Mouse (Mus musculus) gastrocnemius, postnatal 14 days (tissue): ENCODE results near the gene Bora. TPM values are rescaled to one million over a fixed set of nuclear protein-coding genes. Genes with fewer than 3 reads are reported as not detected.
"Not testable (repeated sequence)": the region's sequence is repeated elsewhere in the genome, so short reads cannot be mapped to it uniquely, and the experiment has no call there.

Source experiments
- DNase-seq: peaks from one replicate; pipeline ENCODE4 v3.0.0; 2021; ENCODE audit warnings: mixed read lengths
- intact Hi-C: fragments of 180-260 bp; cut with DNase I; formaldehyde crosslinking; loops from one replicate; pipeline ENCODE4 v1.15.1; 2025; ENCODE audit warnings: low total_unique reads
- long read RNA-seq, 2 experiments: library from polyadenylated mRNA; stranded (forward); transcript quantifications; one replicate each; pipeline ENCODE4 v2.0.0; 2021
- total RNA-seq, 2 experiments: library from RNA; stranded (reverse); gene quantifications; 2 replicates each; pipeline ENCODE4 v1.2.3; 2021

Gene Bora
- 1 to 10 TPM; 1.3 to 2.0 TPM for total RNA-seq
- long read RNA-seq, experiment 1, partial matches to known transcripts: 0 of 2 reads
- long read RNA-seq, experiment 1, other reads (novel, unspliced or antisense): 2 of 2 reads
- long read RNA-seq, experiment 2, partial matches to known transcripts: 0 of 2 reads
- long read RNA-seq, experiment 2, other reads (novel, unspliced or antisense): 1 of 2 reads

DNA sequence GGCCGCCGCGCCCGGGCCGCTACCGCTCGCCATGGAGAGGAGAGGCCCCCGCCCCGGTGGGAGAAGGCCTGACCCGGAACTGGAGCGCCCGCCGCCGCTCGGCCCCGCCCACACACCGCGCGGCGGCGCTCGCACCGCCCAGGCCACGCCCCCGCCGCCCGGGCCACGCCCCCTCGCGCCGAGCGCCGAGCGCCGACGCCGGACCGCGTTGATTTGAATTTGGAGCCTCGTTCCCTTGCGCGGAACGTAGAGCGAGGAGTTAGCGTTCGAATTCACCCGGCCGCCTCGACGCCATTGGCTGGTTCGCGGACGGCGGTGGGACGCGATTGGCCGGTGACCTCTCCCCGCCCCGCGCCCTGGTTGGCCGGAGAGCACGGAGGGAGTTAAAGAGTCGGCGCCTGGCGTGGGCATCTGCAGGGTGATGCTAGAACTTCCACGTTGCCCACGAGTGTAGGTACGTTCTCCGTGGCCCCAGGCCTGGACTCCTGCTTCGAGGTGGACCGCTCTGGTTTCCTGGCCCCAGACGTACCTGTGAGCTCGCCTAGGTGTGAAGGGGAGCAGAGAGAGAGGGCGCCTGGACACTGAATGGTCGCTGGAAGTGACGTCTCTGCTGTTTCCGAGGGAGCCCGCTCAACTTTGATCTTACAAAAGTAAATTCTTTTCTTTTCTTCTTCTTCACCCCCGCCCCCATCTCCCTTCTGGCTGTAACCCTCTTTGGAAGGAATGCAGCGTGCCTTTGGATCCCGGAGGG, at the start of gene Bora, which contains the start of gene Mzt1:
Gene Bora (plus strand): TSS at position 192 of the 751 bp plus-strand sequence.
Gene Mzt1 (minus strand): TSS at position 104 of the 751 bp plus-strand sequence.
- peak; percentile 90 for DNase-seq
- intact Hi-C loops: no loop called here

DNA sequence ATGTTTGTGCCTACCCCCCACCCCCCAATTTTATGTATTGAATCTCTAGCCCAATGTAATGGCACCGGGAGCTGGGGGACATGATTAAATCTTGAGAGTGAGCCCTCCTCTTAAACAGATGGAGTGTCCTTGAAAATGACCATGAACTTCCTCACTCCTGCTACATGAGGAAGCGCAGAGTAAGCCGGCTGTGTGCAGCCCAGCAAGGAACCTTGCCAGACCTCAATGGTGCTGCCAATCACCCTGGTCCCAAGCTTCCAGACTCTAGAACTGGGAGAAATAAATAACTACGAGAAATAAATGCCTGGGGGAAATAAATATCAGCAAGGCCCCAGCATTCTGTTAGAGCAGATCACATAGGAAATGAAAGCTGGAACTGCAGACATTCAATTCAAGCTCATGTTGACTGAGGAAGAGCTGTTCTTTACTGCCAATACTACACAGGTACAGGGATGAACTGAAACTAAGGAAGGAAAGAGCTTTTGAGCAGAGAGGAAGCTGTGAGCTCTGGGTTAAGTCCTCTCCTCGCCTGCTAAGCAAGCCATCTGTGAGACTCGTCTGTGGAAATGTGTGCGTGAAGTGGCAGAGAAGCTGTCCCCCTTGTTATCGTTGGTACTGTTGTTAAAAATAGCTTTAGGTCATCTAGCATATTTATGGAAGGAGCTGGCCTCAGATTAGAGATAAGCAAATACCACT, 35.6 kb upstream of the Bora start:
- intact Hi-C loops: no loop called here
- no peak for DNase-seq

DNA sequence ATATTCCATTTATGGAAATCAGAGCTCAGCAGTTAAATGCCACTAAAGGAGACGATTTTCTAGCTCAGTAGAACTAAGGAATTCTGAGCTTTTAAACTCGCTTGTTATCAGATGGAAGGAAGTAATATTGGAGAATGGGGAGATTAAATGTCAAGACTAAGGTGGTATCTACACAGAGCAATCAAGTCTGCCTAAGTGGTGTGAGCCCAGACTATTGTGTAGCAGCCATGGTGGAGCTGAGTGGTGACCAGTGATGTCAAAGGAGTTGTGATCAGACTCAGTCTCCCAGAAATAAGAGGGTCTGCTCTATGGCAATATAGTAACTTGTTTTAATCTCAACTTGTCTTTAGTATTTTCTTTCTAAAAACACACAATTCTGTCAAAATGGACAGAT, 35.1 kb upstream of the Bora start:
- intact Hi-C loops: no loop called here
- DNase-seq: no peak

DNA sequence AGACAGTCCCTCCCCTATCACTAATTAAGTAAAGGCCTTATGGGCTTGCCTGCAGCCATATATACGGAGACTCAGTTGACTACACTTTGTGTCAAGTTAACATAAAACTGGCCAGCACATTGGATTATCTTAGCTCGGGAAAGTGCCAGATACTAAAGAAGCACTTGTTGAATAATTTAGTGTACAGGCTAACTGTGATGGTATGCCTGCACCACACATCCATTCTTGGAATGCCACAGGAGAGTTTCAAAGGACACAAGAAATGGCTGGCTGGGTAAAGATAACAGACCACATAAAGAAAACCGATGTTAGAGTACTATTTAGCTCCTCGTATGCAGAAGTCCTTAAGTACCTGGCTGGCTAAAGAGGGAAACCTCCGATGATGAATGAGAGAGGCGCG, 27.3 kb upstream of the Bora start:
- no peak for DNase-seq
- intact Hi-C loops: no loop called here

DNA sequence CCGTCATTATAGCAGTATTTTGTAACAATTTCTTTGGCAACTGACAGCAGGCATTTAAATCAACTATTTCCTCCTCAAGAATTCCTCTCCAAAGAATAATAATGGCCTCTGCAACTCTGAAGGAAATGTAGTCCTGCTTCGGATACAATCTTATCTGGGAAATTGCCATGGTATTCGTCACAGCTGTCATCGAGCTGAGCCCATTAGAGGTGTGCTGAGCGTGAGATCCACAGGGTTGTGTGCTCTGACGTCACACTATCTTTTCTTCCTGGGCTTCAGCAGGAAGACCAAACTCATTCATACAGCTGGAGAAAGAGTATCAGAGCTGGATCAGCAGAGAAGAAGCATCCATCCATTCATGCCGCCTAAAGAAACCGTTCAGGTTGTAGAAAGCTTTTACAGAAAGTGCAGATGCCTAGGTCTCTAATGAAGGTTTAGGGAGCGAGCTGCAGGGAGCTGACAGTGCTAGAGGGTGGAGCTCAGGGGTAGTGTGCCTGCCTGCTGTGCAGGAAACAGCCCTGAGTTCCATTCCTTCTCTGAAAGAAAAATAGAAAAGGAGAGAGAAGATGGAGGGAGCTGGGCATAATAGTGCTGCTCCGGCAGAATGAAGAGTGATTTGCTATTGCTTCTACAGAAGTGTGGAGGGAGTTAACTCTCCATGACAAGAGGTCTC, 26.8 kb upstream of the Bora start:
- DNase-seq: no peak
- intact Hi-C loops: no loop called here

DNA sequence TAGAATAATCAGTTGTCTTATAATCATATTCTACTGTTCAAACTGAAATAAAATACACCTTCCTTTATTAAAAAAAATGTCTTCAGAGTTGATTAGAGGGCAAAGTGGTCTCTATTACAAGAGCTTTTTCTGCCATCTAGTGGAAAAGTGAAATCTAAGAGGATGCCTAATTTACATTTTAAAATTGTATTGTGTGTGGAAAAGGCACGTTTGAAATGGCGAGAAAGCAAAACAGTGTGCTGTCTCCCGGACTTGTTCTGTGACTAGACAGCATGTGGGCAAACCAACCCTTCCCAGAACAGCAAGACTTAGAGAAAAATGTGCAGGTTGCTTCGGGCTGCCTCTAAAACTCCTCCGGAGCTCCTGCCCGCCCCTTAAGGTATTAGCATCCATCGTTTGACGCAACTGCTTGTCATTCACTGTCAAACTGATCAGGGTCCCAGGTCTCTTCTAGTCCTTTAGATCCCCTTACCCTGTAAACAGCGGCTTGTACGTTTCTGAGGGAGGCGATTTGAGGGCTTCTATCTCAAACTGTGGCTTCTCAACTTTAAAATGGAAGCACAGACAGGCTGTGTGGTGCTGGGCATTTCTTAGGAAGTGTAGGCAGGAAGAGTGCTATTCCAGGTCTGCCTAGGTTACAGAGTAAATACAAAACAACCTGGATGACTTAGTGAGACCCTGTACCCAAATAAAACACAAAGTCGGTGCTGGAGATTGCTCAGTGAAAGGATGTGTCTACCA, 23.5 kb upstream of the Bora start:
- intact Hi-C loops: no loop called here

DNA sequence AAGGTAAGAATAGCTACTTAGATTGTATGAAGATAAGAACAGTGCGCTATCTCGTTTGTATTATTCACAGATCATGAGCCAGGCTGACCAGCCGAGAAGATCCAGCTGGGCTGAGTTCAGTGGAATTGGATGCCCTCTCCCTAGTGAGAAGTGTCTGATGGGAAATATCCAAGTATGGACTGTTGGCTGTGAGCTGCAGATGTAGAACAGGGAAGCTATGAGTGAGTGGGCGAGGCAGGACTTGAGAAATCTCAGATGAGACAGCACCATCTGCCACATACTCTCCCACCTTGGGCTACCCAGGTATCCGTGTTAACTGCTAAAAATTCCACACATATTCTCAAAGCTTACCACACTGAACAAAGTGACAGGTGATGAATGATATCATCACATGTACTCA, 16.0 kb upstream of the Bora start:
- intact Hi-C loops: no loop called here
- DNase-seq: no peak

More for the DNA sequence above, 23.5 kb upstream of the Bora start:
- no peak for DNase-seq

DNA sequence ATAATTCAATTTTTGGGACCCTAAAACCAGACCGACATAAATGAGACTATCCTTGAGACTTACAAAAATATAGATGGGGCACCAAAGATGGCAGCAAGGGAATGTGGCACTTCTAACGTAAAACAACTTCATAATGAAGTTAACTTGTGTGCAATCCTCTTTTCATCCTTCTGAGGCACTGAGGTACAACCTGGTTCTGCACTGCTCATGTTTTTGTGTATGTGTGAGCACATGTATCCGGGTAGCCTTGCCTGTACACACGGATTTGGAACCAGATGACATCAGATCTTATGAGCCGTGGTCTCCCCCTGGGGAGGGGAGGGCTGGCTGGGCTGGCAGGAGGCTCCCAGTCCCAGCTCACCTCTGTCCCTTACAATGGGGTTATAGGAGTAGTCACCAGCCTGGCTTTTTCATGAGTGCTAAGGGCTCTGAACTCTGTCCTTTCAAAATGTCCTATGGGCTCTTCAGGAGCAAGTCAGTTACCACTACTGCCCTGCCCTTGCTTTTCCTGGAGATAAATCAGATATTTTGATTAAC, 14.6 kb upstream of the Bora start:
- intact Hi-C loops: no loop called here
- DNase-seq: no peak

DNA sequence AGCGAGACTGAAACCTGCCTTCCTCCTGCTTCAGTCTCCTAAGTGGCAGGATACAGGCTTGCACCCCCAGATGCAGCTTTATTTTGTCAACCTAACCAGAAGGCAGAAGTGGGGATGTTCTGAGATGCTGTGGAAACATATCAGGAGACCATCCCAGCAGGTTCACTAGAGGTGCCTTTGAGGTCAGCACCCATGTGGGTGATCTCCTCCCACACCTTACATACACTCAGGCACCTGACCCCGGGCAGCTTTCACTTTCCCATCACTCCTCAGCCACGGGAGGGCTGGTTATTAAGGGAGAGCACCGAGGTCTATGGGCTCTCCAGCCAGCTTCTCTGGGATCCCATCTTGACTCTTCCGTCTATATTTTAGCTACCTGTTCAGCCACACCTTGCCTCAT, 13.4 kb upstream of the Bora start:
- DNase-seq: no peak
- intact Hi-C loops: no loop called here

DNA sequence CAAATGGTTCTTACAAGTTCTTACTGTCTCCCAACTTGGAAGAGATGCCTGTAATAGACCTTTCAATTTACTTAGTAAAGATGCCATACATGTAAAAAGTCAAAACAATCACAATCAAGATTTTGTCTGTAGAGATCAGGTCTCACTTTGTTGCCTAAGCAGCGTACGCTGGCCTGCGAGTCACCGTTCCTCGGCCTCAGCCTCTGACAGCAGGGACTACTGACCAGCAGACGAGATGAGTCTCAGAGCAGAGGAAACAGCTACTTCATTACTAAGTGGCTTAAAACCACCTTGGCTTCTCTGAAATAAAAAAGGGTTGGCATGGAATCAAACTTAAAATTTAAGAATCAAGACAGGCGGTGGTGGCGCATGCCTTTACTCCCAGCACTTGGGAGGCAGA, 11.2 kb upstream of the Bora start:
- intact Hi-C loops, DNase-seq: not testable (repeated sequence)

DNA sequence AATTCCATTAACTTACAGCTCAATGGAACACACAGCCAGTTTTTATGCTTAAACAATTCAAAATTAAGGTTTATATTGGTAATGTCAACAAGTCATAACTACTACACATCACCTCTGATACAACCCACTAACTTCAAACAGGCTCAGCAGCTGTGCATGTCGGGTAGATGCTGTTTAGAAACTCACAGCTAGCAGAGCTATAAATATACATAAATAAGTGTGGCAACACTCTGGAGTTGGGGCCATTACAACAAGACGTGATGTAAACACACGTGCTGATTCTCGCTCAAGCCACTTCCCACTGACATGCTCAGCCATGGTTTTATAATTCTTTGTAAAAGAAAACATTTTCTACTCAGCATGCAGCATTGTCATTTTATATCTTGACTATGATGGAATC, 10.0 kb upstream of the Bora start:
- intact Hi-C loops: no loop called here

DNA sequence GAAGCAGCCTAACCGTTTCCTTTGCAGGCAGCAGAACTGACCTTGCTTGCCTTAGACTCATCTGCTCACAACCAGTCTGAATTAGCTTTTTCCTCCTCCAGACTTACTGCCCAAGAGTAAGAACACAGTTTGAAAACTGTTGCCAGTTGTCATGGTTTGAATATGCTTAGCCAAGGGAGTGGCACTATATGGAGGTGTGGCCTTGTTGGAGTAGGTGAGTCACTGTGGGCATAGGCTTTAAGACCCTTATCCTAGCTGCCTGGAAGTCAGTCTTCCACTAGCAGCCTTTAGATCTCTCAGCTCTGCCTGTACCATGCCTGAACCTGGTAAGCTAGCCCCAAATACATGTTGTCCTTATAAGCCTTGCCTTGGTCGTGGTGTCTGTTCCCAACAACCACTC, 8.3 kb upstream of the Bora start:
- intact Hi-C loops: no loop called here
- no peak for DNase-seq

More for the DNA sequence above, 10.0 kb upstream of the Bora start:
- DNase-seq: no peak

DNA sequence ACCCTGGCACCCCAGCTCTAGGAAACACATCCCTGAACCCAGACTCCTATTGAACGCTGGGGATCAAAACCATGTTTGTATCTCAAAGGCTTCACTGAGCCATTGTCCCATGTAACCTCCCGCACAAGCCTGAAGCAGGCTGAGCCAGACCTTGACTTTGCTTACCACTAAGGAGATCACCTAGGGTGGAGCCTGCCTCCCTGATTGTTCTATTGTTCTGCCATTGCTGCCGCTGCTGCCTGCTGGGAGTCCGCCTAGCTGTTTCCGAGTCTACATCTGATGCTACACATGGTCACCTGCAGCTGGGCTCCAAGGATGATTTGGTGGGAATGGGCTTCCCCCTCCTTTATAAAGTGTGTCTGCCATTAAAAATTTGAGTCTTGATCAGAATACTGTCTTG, 6.7 kb upstream of the Bora start:
- intact Hi-C loops, DNase-seq: not testable (repeated sequence)

DNA sequence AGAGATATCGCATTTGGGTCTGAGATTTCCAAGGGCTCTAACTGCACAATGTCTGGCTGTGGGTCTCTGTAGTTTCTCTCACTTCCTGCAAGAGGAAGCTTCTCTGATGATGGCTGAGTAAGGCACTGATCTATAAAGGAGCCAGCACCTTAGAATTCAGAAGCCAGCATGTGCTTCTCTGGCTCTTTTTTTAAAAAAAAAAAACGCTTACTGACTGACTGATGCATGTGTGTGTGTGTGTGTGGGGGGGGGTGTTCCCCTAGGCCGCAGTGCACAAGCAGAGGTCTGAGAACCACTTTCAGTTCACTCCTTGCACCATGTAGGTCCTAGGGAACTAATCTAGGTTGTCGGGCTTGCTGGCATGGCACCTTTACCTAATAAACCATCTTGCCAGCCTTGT, 4.6 kb upstream of the Bora start:
- intact Hi-C loops: no loop called here
- no peak for DNase-seq

DNA sequence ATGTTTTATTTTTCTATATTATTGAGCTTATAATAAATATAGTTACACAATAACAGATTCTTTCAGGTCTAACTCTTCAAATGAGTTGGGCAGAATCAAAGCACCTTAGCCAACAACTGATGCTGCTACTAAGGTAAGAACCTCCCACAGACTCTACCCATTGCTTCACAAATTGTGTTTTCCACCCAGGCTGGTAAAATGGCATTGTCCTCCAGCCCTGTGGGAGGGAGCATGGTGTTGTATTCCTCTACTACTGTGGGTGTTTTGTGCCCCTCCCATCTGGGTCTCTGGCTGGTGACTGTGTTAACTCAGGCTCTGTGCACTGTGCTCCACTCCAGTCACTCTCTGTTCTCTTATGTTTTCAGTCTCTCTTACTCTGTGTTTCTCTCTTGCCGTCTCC, 2.5 kb upstream of the Bora start:
- no peak for DNase-seq
- intact Hi-C loops: no loop called here

DNA sequence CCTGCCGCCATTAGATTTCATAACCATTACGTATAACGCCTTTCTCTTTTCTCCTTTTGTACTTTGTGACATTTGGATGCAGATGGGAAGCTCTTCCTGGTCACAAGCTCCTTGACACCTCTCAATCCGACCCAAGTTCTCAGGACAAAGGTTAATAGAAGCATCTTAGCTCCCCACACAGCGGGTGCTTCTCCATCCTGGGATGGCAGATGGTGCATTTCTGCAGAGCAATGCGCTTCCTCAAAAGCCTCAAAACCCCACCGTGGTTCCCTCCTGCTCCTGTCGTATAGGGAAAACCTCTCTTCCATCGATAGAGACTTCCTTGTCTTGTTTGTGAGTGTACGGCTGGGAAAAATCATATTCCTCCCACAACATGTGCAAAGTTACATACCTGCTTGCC, 1.9 kb upstream of the Bora start:
- no peak for DNase-seq
- intact Hi-C loops: no loop called here

DNA sequence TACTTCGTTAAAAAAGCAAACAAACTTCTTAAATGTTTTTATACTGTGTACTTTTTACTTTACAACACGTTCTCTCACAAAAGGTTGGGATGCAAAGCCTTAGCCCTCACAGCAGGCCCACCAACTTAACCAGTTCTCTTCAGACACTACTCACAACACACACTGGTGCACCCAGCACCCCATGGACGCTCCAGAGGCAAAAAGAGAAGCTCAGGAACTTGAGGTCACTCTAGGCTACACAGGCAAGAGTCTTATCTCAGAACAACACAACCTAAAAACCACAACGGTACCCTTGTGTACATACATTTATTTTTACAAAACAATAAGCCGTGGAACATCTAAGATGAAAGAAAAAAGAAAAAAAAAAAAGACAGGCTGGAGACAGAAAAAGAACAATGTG, 1.3 kb upstream of the Bora start:
- intact Hi-C loops: no loop called here

DNA sequence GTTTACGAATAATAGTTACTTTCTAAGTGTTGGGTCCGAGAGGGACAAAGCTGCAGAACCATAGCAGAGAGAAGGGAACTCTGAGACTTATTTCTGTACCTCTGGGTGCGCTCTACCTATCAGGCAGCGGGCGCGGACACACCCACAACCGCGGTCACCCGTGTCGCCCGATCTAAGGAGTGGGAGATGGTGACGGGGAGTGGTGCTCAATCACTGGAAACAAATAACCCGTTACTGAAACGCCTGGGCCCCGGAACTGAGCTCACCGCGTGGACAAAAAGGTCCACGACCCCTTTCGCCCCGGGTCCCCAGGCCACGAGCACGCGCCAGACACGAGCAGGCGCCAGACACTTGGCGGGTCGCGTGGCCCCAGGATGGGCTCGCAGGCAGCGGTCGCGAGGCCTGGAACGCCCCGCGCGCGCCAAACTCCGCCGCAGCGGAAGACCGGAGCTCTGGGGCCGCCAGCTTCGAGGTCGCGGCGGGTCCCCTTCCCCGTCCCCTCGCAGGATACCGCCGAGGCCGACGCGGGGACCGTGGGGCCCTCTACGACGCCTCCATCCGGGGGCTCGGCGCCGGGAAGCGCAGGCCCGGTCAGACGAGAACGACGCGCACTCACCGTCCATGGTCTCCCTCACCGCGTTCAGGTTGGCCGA, 518 bp upstream of the Bora start:
- intact Hi-C loops: no loop called here
- no peak for DNase-seq

More for the DNA sequence above, 1.3 kb upstream of the Bora start:
- no peak for DNase-seq

DNA sequence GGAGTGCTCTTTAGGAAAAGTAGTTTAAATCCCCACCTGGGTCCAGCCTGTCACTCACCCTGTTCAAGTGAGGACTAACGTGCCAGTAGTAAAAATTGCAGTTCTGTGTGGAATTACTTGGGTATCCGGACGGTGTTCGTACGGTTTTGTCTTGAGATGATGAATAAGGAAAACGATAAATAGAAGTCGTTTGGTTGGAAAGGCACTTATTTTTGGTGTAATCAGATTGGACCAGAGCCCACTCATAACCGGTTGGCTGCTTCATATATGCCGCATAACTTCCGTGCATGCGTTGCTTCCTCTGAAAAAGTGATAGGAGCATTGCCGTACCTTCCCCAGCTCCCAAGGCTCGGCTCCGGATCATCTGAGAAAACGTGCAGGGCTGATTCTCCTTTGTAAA, 760 bp downstream of the Bora start:
- DNase-seq: no peak
- intact Hi-C loops: no loop called here
